Mouse (Mus musculus) 3T3-L1 (cell line): ENCODE measurements around the gene Fstl4.

Experiments
- DNase-seq: peaks from one replicate; pipeline ENCODE4 v3.0.0-alpha.2; 2015; ENCODE audit warnings: low read depth, low spot score

Gene Fstl4

DNA sequence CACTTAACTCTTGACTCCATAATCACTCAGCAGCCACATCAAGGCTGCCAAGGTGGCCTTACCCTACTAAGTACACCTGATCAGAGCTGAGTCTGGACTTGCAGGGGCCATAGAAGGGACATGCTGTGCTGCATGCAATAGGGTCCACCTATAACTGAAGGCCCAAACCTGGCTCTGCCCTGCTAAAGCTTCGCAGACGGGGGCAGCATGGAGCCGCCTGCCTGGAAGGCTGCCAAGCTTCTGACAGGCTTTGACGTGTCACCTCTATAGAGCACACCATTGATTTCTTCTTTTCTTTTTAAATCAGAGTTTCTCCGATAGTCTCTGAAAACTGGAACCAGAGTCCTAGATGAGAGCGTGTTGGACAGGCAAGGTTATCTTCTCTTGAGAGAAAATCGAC, 146.4 kb downstream of the Fstl4 start:
- DNase-seq = no peak

DNA sequence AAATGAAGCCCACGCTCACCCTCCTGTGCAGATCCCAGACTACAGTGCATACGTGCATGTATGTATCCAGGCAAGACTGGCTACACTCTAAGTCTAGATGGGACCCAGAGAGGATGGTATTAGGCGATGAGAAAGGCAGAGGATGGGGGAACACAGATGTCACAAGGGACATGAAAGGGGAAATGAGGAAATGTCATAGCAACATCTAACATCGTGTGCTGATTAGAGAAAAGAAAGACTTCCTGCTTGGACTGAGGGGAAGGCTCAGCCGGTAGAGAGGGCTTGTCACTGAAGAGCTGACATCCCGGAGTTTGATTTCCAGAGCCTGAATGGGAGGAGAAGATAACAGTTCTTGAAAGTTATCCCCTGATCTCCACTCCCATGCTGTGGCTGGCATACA, 150.0 kb downstream of the Fstl4 start:
- no peak for DNase-seq

DNA sequence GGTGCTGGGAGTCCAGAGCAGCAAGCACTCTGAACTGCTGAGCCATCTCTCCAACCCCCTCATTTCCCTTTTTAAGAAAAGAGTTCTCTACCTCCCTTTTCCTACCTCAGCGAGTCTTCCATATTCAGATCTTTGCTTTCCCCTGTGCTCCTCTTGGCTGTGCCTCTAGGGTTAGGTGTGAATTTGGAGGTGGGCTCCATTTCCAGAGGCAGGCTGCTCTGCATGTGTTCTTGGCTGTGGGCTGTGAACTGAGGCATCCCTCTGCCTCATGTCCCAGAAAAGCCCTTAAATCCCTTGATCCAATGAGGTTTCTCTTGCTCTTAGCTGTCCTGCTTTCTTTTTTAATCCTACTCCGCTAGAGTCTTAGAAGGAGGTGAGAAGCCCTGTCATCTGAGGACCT, 151.2 kb downstream of the Fstl4 start:
- DNase-seq = no peak

DNA sequence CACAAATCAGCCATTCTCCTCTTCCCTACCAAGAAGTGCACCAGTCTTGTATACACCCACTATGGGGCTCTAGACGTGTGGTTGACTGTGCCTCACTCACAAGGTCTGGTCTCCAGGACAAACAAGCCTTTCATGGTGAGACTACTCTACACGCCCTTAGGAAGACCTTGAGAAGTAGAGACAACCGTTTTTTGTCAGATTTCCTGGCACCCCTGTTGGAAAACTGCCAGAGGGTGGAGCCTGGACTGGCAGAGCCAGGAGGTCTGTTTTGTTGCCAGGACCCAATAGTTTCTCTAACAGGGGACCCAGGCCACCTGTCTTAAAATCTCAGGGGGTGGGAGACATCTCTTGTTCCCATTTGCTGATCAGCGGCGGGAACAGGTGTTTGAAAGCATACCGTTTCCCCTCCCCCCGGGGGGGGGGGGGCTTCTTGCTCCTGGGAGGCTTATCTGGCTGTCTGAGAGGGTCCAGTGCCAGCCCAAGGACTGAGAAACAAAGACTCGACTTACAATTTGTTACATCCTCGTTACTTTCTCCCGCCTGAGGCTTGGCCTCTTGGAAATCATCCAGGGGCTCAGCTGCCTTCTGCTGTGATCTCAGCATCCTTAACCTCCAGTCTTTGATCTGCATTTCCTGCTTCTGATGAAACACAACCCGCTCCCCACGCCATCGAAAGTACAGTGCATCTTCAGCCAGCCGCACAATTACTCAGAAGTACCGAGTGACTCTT, 155.0 kb downstream of the Fstl4 start:
- DNase-seq = no peak

DNA sequence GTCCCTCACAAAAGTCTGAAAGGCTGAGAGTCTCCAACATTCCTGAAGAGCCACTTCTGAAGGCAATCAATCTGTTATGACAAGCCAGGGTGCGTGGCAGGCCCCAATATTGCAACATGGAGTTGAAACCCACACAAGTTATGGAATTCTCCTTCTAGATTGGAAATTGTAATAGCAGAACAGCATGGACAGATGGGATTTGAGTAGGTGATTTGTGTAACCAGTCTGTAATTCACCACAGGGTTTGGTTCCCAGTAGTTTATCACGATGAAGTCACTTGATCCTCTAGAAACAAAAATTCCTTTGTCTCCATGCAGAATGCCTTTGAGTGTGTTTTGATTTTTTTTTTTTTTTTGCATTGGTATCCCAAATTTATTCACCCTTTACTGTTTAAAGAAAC, 159.8 kb downstream of the Fstl4 start:
- no peak for DNase-seq

DNA sequence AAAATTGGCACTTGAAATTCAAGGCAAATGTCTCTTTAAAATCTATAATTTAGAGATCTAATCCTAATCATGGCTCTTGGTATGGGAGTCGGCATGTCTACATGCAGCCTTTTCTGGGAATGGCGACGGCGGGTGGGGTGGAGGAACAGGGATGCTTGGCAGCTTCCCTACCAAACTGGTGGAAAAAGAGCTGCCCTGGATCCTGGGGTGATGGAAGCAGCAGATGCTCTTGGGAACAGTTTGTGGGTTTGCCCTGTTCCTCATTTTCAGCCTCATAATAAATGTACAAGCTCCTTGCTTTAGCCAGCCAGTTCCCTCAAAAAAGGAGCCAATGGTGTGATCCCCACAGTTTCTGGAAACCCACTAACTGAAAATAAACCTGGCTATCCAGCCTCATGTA, 163.9 kb downstream of the Fstl4 start:
- DNase-seq = no peak

DNA sequence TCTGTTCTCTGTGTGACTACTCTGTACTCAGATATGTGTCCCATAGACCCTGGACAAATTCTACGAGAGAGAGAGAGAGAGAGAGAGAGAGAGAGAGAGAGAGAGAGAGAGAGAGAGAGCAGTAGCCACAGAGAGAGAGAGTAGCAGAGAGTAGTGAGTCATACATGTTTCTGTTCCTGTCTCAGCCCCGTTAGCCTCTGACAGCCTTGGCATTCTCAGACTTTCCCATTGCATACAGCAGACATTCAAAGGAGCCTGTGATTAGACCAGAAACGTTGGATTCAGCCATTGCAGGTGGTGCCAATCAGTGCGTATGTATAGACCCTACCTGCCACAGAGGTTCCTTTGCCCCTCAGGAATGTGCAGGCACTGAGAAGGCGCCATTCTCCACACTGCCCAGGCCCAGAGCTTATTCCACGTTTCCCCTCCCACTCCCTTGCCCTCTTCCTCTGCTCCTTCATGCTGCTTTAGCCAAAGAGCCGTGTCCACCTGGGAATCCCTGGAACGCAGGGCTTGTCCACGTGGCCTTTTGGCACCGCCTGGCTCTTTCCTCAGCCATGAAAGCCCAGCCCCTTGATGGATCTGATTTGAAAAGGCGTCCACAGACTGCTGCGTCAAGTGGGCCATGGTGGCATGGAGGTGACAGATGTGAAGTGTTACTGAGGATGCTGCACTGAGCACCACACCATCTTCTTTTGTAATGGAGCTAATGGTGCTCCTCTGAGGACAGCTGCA, 175.1 kb downstream of the Fstl4 start:
- DNase-seq = no peak

DNA sequence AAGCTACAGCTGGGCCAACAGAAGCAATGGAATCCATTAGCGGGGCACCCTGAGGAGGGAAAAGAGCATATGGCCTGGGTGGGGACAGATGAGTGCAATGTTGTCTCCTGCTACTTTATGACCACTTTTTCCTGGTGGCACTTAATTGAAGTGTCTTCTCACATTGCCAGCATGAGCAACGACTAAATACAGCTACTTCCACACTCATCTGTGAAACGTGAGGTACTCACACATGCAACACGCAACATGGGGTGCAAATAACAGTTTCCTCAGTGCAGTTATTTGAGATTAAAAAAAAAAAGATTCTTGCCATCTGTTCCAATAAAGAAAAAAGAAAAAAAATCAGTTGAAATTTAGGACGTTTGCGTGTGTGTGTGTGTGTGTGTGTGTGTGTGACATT, 178.5 kb downstream of the Fstl4 start:
- no peak for DNase-seq

DNA sequence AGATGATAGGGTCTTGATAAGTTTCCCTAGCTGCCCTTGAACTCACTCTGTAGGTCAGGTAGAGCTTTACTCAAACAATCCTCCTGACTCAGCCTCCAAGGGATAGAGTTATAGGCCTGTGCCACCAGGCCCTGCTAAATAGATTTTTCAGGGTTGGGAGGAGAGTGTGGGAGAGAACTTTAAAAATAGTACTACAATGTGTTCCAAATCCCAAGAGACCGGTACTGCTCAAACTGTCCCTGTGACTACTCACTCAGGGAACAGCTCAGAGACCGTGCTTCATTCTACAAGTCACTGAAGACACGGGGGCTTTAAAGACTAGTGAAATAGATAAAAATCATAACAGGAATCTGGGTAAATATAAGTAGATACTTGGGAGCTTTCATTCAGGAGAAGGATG, 190.6 kb downstream of the Fstl4 start:
- DNase-seq = no peak

DNA sequence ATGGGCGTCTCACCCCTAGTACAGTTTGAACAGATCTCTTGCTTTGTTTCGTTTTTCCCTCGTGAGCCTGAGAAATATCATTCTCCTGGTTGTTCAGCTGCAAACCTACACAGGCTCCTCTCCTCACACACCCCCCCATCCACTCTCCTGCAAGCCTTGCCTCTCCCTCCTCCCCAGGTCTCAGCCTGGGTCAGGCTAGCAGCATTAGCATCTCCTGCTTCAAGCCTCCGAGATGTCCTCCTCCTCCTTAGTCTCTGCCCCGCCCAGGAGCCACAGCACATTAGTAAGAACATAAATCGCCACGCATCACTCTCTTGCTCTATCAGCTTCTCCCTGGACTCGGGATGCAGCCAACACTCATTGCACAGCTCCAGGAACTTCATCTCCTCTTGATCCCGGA, 204.4 kb downstream of the Fstl4 start:
- DNase-seq = no peak

DNA sequence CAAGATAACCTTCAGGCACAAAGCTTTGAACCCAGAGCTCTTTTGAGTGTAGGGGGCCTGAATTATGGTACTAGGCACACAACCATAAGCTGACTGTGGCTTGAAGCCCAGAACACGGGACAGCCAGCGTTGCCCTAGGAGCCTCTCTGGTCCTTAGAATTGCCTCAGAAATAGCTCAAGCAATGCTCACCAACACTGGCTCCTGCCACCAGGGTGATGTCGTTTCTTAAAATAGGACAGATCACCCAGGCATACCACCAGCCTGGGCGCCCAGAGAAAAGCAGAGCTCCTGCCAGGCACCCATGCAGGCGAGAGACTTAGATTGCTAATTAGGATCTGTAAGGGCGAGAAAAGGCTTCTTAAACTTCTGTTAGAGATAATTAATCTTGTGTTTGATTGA, 206.0 kb downstream of the Fstl4 start:
- DNase-seq = no peak

DNA sequence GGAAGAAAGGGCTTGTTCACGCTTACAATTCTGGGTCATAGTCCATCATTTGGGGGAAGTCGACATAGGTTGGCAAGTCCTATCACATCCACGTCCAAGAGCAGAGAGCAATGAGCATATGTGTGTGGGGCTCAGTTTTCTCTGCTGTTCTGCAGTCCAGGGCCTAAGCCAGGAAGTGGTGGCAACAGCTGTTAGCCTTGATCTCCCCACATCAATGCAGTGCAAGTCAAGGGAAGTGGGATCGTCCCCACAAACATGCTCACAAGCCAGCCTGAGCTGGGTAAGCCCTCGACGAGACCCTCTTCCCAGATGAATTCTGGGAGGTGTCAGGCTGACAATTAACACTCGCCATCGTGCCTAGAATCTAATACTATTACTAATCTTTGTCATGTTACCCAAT, 222.6 kb downstream of the Fstl4 start:
- no peak for DNase-seq

DNA sequence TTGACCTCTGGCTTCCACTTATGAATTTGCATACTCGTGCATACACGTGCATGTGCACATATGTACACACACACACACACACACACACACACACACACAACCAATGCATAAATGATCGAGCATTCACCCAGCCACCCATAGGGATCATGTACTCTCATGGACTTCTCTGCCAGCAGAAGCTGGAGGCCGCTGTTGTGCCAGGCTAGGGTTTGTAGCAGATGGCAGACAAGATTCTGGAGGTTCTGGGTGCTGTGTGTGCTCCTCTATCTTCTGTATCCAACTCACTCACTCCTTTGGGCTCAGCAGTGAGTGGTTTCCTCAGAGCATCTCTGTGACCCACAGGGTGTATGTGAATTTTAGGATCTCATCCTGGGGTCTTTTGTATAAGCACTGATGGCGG, 230.3 kb downstream of the Fstl4 start:
- no peak for DNase-seq

DNA sequence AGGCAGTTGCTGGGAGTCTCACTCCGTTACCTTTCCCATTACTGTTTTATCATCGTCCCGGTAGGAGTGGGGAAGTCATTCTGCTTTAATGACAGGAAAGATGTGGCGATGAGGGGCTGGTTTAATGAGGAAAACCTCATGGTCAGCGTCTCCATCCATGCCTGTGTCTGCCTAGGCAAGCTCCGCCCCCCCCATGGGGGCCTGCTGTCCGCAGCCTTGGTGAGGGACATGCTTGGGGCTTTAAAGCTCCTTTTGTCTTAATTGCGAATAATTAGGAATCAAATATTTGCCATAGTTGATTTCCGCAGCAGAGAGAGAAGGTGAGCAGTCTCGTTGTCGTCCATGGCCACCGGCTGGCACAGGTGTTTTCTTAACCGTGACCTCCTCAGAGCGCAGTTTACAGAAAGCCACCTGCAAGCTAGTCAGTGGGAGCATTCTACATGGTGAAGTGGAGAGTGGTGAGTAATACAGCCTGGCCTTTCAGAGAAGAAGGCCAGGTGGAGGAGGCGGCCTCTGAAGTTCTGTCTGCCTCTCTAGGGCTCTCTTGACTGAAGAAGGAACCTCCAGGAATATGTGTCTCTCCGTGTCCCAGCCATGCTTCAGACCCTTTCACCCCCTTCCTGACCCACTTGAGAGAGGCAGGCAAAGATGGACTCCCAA, 232.1 kb downstream of the Fstl4 start:
- DNase-seq = no peak

DNA sequence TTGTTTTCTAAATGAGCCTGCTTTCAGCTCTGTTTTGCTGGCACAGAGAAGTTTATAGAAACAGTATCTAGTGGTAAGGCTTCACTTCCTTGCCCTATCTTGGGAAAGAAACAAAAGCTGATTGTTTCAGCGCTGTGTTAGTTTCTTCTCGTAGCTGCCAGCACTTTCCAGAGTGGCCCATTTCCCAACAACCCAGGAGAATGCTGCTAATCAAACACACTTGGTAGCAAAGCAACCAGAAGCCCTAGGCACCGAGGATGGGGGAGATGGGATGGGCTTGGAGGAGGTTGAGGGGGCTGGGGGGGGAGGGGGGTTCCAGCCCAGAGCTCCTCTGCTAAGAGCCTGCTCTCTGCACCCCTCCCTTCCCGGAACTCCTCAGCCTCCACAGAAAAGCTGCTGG, 233.0 kb downstream of the Fstl4 start:
- DNase-seq = no peak

DNA sequence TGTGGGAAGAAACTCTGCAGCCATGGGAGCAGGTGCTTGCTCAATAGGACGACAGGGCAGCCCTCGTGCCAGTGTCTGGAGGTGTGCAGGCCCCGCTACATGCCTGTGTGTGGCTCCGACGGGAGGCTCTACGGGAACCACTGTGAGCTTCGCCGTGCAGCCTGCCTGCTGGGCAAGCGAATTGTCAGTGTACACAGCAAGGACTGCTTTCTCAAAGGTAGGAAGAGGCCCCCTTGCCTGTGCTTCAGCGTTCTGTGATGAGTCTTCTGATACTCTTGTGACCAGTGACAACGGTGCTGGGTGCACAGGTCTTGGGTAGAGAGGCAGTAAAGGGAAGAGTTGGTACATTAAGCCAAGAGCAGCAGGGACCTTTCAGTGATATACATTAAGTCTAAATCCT, 235.8 kb downstream of the Fstl4 start:
- no peak for DNase-seq

DNA sequence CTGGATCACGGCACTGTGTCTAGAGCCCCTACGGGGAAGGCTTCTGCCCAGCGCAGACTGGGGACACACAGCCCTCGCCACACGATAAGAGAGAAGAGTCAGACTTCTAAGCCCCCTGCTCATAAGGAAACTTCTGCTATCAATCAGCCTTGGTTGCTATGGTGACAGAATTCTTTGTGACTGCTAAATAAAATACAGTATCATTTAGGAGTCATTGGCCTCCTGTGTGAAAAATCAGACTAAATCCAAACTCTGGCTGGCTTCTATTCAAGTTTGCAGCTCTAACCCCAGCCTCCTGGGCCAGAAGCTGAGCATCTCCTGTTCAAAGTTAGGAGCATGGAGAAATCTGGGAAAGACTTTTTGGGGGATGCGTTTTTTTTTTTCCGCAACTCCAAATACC, 238.9 kb downstream of the Fstl4 start:
- no peak for DNase-seq

DNA sequence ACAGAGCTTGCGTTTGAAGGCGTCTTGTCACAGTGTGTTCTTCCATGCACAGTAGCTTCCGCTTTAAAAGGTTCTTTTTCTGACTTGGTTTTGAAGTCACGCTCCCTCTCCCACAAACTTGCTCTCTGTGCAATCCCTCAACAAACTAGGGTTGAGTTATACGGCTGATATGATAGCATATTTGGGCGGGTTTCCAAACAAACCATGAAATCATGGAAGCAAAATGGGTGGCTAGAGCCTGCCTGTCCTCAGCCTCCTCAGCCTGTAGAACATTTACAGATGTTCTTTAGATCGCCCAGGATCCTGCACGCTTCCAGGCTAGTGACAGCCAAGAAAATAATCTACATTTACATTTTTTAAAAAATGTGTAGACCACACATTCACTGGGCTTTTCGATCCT, 239.4 kb downstream of the Fstl4 start:
- DNase-seq = no peak

DNA sequence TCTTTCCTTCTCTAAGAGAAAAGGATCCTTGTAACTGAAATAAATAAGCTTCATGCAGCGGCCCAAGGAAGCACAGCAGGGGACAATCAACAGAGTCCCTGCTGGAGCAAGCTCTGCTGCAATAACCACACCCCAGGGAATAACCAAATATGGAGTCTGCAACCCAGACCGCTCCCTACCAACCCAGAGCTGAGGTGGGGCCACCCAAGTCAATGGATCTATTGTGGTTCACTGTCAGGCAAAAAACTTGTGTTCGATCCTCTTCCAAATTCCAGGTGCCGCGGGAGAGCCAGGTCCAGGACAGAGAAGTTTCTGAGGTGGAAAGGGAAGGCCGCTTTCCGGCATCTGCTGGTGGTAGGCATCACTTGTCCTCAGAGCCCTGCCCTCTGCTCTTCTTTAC, 245.2 kb downstream of the Fstl4 start:
- DNase-seq = no peak

DNA sequence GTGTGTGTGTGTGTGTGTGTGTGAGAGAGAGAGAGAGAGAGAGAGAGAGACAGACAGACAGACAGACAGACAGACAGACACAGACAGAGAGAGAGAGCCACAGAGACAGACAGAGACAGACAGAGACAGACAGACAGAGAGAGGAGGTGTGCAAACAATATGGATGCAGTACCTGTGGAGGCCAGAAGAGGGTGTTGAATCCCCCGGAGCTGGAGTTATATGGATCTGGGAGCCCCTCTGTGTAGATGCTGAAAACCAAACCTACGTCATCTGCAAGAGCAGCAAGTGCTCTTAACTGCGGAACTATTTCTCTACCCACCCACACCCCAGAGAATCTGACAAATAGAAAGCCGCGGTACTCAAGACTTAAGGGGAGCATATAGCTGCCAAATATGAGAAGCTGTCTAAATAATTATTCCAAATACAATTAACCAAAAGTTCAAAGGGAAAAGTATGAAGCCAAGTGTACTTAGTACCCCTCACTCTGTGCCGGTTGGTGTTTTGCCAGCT, 247.6 kb downstream of the Fstl4 start:
- DNase-seq = no peak

DNA sequence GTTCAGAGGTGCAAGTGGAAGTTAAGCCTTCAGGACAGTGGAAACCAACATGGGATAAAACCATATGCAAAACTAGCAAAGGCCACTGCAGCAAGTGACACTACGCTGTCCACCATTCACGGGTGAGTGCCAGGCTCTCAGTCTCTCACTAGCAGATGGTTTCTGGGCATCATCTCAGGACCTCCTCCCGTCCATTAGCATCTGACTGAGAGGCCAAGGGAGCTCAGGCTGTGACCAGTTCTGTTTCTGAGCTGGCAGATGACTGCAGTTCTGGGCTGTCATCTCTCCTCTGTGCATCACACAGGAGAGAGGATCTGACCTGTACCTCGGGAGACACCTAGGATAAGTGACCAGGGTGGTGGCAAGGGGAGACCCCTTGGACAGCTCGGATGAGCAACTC, 249.5 kb downstream of the Fstl4 start:
- no peak for DNase-seq

DNA sequence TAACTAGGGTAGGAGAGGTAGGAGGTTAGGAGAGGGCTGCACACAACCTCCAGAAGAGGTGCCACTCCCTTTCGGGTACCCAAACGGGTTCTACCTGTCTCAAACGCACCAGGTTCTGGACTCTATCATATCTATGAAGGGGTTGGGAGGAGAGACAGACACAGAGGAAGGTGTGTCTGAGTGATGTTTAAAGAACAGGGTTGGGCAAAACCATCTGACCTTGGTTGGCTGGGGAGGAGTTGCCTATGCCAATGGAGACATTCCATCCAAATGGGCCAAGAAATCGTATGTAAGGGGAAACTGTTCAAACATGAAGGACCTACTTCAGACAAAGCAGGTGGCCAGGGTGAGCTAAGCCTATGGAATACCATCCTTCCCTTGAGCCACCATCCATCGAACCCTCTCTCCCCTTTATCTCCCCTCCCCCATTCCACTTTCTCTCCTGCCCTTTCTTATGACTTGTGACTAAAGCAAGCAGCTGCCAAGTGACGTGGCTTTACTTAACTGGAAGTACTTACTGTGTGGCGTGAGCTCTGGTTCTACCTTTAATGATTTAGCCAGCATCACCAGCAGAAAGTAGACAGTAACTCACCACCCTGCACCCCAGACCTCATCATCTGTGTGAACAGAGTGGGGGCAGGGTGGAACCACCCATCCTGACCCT, 252.1 kb downstream of the Fstl4 start:
- no peak for DNase-seq
